Mouse (Mus musculus) cortical plate, adult 2 months (tissue): Measurements from ENCODE around the gene Mmrn2. TPM values are rescaled to one million over a fixed set of nuclear protein-coding genes. Genes with fewer than 3 reads are reported as not detected.

Source experiments
- H3K27ac ChIP-seq: fragments of 200-500 bp; 2 replicates; pipeline ENCODE4 v1.5.1; 2012; ENCODE audit warnings: low read length, control low read depth, inconsistent platforms; ENCODE audit not compliant: insufficient read depth
- H3K4me1 ChIP-seq: fragments of 200-500 bp; 2 replicates; pipeline ENCODE4 v1.6.1; 2011; ENCODE audit warnings: low read length; ENCODE audit not compliant: control insufficient read depth, insufficient read depth
- H3K4me3 ChIP-seq: fragments of 200-500 bp; 2 replicates; pipeline ENCODE4 v1.5.1; 2011; ENCODE audit warnings: mild to moderate bottlenecking, low read length, control low read depth; ENCODE audit not compliant: insufficient read depth
- CTCF ChIP-seq: fragments of 200-500 bp; IDR thresholded peaks from 2 replicates; pipeline ENCODE4 v1.5.1; 2011; ENCODE audit warnings: mild to moderate bottlenecking, control low read depth, low read length; ENCODE audit not compliant: insufficient read depth; ENCODE audit errors: extremely low read depth
- POLR2A ChIP-seq: fragments of 200-500 bp; IDR thresholded peaks from 2 replicates; pipeline ENCODE4 v1.6.1; 2011; ENCODE audit warnings: mild to moderate bottlenecking, low read length, control low read depth; ENCODE audit not compliant: insufficient read depth; ENCODE audit errors: extremely low read depth
- polyA plus RNA-seq: library from polyadenylated mRNA; depleted of rRNA; stranded (reverse); fragments of >200 nt; gene quantifications from 2 replicates; pipeline ENCODE4 v1.2.3, GENCODE M21; 2012

Gene Mmrn2
- polyA plus RNA-seq, 1 experiment, result 3.2 TPM

DNA sequence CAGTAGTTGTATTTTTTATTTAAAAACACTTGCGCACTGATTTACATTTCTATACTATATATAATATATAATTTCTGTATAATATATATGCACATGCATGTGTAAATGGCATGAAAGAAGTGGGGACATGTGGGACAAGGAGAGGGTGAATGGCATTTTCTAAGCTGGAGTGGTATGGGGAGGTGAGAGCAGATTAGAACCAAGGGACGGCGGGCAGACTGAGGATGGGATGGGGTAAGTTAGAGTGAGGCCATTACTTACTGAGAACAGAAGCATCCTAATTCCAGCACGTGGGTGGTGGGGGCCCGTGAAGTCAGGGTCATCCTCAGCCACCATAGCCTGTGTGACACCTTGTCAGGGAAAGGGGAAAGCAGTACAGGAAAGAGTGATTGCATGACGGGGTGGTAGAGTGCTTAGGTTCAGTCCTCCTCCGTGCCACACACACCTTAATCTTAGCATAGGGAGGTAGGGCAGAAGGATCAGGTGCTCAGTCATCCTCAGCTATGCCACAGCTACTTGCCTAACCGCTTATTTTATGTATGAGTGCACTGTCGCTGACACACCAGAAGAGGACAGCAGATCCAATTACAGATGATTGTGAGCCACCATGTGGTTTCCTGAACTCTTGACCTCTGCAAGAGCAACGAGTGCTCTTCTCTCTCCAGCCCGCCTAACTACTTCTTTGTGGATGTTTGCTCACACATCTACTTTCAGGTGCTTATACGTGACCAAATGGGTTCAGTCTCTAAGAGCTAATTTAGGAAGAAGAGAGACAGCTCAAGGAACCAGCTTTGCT lies 29.3 kb upstream of the Mmrn2 start:
- no peak overlapping the region for H3K4me3 ChIP-seq
- H3K27ac ChIP-seq, result no peak overlapping the region
- TF ChIP-seq CTCF, result peak; percentile 22; the same call in 1 of the 2 replicates
- TF ChIP-seq POLR2A, result no peak
- no peaks in the 10 kb centered on the region for H3K4me1 ChIP-seq

DNA sequence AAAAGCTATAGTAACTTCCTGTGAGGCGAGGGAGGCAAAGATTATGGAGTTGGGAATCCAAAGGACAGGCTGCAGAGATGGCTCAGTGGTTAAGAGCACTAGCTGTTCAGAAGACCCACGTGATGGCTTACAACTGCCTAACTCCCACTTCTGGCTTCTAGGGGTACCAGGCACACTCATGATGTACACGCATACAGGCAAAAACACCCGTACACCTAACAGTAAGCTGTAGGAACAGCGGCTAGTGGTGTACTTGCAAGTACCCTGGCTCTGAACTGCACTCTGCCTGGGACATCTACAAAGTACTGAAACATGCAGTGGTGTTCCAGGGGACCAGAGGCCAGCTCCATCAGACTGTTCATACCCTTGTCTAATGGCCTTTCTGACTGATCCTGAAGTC lies 28.2 kb upstream of the Mmrn2 start:
- Histone ChIP-seq H3K27ac (no peak overlapping the region), H3K4me3 (no peak overlapping the region), H3K4me1 (no peaks in the 10 kb centered on the region)
- no peak for TF ChIP-seq CTCF
- no peak for TF ChIP-seq POLR2A

DNA sequence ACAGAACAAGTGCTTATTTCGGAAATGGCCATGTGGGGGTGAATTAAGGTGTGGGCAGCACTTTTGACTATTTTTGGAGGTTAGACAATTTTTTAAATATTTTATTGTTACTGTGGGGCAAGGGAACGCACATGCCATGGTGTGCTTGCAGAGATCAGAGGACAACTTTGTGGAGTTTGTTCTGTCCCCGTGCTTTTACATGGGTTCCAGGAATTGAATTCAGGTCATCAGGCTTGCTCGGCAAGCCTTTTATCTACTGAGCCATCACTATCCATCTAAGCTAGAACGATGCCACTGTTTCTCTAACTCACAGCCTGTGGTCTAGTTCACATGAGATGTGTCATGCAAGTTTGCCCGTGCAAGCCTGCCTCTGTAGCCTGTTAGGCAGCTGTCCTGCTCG lies 27.0 kb upstream of the Mmrn2 start:
- H3K4me3 ChIP-seq, result no peak overlapping the region
- TF ChIP-seq CTCF (no peak), POLR2A (no peak)
- no peak overlapping the region for H3K27ac ChIP-seq
- H3K4me1 ChIP-seq, result no peaks in the 10 kb centered on the region

GRCm38 (mm10) chr14:34349007-34349406 lies 26.3 kb upstream of the Mmrn2 start:
- H3K4me3 ChIP-seq, result no peak overlapping the region
- H3K27ac ChIP-seq, result no peak overlapping the region
- TF ChIP-seq CTCF, result no peak
- TF ChIP-seq POLR2A, result no peak
- no peaks in the 10 kb centered on the region for H3K4me1 ChIP-seq

DNA sequence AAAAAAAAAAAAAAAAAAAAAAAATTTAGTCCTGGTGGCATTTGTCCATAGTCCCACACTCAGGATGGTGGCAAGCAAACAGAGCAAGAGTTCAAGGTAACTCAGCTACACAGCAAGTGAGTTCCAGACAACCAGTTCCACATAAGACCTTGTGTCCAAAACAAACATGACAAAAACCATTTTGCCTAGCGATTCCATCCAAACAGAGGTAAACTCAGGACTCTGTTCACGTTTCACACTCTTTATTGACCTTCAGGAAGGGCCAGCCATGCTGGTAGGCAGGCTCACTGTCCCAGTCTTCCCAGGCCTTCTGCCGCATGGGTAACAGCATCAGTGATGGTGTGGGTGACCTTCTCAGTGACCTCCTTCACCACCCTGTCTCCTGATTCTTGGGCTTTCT lies 23.6 kb upstream of the Mmrn2 start:
- no peak overlapping the region for H3K27ac ChIP-seq
- H3K4me3 ChIP-seq, result no peak overlapping the region
- no peak for TF ChIP-seq CTCF
- no peak for TF ChIP-seq POLR2A
- no peaks in the 10 kb centered on the region for H3K4me1 ChIP-seq

- no peak overlapping the region for H3K27ac ChIP-seq
- no peak overlapping the region for H3K4me3 ChIP-seq
Observed at GRCm38 (mm10) chr14:34352523-34352922, 22.7 kb upstream of the Mmrn2 start.

GRCm38 (mm10) chr14:34353326-34353725 lies 21.9 kb upstream of the Mmrn2 start:
- no peak overlapping the region for H3K4me3 ChIP-seq
- no peak overlapping the region for H3K27ac ChIP-seq
- no peak for TF ChIP-seq POLR2A
- TF ChIP-seq CTCF, result no peak
- H3K4me1 ChIP-seq, result peaks cover 1% of the 10 kb centered on the region; the same call in 1 of the 2 replicates

More at GRCm38 (mm10) chr14:34352523-34352922, 22.7 kb upstream of the Mmrn2 start:
- TF ChIP-seq CTCF, result no peak
- no peaks in the 10 kb centered on the region for H3K4me1 ChIP-seq

- no peak for TF ChIP-seq CTCF
- TF ChIP-seq POLR2A, result no peak
- peaks cover 1% of the 10 kb centered on the region; the same call in 1 of the 2 replicates for H3K4me1 ChIP-seq
- H3K27ac ChIP-seq, result no peak overlapping the region
- H3K4me3 ChIP-seq, result no peak overlapping the region
Observed at GRCm38 (mm10) chr14:34354456-34354855, 20.8 kb upstream of the Mmrn2 start.

DNA sequence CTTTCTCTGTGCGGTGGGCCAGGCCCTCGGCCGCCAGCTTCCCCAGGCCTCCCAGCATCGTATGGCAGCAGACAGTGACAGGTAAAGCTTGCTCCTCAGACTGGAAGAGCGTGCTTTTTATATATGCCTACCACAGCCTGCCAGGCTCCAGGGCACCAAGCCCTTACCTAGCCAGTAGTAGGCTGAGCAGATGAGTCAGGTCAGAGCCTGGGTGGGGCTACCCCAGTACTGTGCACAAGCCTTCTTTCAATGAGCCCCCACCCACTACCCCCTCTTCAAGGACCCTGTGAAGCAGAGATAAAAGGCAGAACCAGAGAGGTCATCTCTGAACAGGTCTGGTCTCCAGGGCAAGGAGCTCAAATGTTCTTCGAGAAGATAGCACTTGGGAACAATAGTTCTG lies 20.0 kb upstream of the Mmrn2 start, which contains the start of gene Fam25c:
TSS of gene Fam25c (minus strand) at position 133 of the 400 bp plus-strand sequence.
- peaks cover 1% of the 10 kb centered on the region; the same call in 1 of the 2 replicates for H3K4me1 ChIP-seq
- H3K27ac ChIP-seq, result no peak within 1 kb of the TSS
- H3K4me3 ChIP-seq, result no peak within 1 kb of the TSS
- TF ChIP-seq POLR2A (no peak), CTCF (no peak)
